Mouse (Mus musculus) Muller cell, postnatal 12 days (primary cell): ENCODE measurements at regions not wholly inside any gene's neighbourhood (a gene's known extent, or its start where the extent isn't known, plus 50 kb on each side); places are given as distances from the start of the nearest gene placed in this dataset.
A peak's percentile ranks its signal among the peaks of the same experiment; 100 is the strongest.
"Not testable (repeated sequence)": the region's sequence is repeated elsewhere in the genome, so short reads cannot be mapped to it uniquely, and the experiment has no call there.

Experiments
- DNase-seq: peaks from one replicate; pipeline ENCODE4 v3.0.0-alpha.2; 2015; ENCODE audit errors: inconsistent ontology term

- no peak for DNase-seq
Measured at GRCm38 (mm10) chr3:21149618-21150017, 782.6 kb upstream of the Agtr1b start.

DNA sequence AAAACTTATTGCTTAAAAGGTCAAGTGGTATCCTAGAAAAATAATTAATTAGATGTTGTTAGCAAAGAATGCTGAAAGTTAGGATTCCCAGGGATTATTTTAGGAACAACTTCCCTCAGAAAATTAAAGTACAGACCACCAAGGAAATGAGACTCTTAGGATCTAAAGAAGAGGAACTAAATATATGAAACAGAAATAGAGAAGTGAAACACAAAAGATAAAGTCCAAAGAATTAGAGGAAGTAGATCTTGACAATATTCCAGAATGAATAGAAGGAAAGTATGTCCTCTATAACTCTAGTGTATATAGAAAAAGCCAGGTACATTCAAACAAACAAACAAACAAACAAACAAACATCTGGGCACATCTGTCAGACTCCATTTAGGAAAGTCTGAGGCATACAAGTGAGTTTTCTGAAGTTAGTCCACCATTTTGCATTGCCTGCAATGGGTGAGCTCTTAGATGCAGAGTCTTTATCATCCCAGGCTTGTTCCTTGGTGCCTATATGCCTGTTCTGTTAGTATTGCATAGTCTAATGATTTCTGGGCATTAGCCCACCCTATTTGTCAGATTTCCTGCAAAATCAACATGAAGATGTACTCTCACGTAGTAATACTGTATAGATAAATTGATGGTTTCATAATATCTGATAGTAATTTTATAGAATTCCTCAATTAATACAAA is 762.0 kb upstream of the Agtr1b start:
- no peak for DNase-seq

DNA sequence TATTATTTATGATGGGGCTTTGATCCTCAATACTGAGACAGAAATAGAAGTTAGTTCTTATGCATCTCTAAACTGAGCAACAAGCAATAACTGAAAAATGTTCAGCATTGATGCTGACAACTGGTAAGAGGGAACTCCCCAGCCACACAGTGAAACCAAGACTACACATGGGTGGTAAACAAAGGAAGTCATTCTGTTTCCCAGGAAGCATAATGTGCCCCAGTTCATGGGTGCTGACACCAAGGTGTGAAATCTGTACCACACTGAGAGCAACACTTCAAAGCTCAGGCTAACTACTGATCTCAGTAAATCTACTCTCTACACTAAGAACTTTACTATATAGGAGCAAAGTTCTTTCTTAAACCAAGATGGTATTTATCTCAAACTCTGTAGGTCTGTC is 759.2 kb upstream of the Agtr1b start:
- DNase-seq, result no peak

- DNase-seq, result peak; percentile 27
Measured at GRCm38 (mm10) chr3:21118164-21118902, 751.4 kb upstream of the Agtr1b start.

GRCm38 (mm10) chr3:21111735-21112518 is 745.0 kb upstream of the Agtr1b start:
- no peak for DNase-seq

GRCm38 (mm10) chr3:21090206-21090605 is 723.2 kb upstream of the Agtr1b start:
- no peak for DNase-seq

- DNase-seq, result no peak
Measured at GRCm38 (mm10) chr3:21086426-21086825, 719.4 kb upstream of the Agtr1b start.

- no peak for DNase-seq
Measured at GRCm38 (mm10) chr3:21077548-21077947, 710.6 kb upstream of the Agtr1b start.

- DNase-seq, result not testable (repeated sequence)
Measured at GRCm38 (mm10) chr3:21053337-21053736, 686.4 kb upstream of the Agtr1b start.

GRCm38 (mm10) chr3:21049365-21049764 is 682.4 kb upstream of the Agtr1b start:
- not testable (repeated sequence) for DNase-seq

GRCm38 (mm10) chr3:21045981-21046380 is 679.0 kb upstream of the Agtr1b start:
- DNase-seq, result no peak

DNA sequence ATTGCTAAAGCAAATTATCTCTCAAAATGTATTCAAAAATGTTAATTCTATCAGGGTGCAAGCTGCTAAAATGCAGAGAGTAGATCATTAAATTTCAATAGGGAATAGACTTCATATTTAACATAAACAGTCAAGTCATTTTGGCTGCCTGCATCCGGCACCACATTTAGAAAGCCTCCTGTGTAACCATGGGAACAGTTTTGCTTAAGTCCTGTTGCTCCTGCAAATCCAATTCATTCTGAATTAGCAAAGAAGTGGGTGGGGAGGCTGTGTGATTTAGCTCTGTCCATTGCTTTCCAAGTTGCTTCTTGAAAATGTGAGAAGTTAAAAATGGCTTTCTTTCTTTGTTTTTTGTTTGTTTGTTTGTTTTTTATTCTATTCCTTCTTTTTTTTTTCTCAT is 658.9 kb upstream of the Agtr1b start:
- DNase-seq, result no peak

GRCm38 (mm10) chr3:21020946-21021345 is 654.0 kb upstream of the Agtr1b start:
- DNase-seq, result no peak

- peak; percentile 18 for DNase-seq
Measured at GRCm38 (mm10) chr3:21020297-21020696, 653.3 kb upstream of the Agtr1b start.

- DNase-seq, result no peak
Measured at GRCm38 (mm10) chr3:21009650-21010049, 642.7 kb upstream of the Agtr1b start.

DNA sequence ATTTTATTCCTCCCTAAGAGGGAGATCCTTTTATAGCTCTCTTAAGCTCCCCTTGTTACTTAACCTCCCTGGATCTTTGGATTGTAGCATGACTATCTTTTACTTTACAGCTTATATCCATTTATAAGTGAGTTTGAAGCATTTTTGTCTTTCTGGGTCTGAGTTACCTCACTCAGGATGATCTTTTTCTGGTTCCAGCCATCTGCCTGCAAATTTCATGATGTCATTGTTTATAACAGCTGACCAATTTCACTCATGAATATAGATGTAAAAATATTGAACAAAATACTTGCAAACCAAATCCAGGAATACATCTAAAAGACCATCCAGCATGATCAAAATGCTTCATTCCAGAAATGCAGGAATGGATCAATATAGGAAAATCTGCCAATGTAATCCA is 631.3 kb upstream of the Agtr1b start:
- DNase-seq, result no peak

DNA sequence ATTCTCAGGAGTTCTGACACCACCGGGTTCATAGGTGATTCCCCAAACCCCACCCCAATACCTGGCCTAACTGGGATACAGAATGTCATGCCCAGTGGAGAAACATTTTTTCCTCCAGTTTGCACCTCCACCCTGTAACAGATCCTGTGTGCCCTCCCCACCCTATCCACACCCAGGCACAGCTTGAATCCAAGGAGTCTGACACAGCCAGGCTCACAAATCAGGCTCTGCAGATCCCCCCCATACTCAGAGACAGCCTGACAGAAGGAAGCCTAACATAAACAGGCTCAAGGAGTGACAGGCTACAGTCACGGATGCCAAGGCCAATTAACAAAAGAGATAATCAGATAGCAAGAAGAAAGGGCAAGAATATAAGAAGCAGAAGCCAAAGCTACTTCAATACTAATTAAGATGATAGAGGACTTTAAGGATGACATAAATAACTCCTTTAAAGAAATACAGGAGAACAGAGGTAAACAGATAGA is 622.6 kb upstream of the Agtr1b start:
- DNase-seq, result no peak

DNA sequence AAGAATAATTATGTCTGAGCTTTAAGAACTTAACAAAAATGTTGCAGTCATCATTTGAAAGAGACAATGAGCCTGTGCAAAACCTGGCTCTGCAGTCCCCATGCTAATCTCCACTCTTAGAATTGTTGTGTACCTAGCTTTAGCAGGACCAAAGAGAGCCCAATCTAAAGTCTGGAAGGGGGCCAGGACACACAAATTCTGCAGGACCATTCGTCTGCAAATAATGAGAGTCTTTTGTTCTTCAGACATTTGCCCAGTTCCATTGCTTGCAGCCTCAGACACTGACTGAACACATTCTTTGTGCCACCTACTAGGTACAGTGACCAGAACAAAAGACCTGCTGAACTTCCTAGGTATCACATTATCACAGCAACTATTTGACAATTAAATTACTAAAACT is 620.0 kb upstream of the Agtr1b start:
- peak; percentile 90 for DNase-seq

DNA sequence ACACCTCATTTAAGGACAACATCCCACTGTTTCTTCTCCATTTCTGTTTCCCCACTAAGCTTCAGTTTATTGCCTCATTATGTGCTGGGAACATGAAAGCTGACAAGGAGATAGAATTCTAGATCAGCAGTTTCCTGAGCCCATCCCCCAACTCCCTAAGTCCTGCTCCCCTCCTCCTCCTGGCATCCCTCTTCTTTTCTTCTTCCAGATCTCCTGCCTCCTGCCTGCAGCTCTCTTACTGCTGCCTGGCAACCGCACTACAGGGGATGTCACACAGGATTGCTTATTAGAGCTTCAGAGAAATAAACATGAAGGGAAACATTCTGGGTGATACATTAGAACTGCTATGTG is 619.4 kb upstream of the Agtr1b start:
- DNase-seq, result peak; percentile 65

DNA sequence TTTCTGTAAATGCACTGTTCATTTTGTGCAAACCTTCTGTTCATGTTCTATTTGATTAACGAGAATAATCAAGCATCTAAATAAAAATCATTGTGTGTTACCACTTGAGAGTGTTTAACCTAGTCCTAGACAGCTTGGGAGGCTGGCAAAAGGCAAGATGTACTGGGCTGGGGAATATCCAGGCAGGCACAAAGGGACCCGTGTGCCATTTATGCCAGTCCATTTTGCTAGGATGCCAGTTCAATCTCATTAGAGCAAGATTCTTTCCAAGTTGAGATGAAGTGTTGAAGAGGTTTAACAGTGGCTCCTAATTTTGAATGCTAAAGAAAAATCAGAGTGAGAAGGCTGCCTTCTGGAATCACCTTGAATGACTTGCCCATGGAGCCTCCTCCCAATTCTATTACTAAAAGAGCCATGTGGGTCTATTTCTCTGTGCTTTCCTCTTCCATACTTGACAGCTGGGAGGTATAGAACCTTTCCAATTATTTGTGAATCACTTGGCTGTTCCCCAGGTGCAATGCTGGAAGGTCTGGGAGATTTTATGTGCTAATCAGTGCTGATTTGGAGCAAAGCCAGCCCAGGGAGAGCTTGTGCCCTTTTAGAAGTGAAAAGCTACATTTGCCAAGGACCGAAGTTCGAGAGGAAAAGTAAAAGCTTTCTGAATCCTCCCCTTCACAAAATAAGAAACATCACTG is 618.9 kb upstream of the Agtr1b start:
- no peak for DNase-seq

DNA sequence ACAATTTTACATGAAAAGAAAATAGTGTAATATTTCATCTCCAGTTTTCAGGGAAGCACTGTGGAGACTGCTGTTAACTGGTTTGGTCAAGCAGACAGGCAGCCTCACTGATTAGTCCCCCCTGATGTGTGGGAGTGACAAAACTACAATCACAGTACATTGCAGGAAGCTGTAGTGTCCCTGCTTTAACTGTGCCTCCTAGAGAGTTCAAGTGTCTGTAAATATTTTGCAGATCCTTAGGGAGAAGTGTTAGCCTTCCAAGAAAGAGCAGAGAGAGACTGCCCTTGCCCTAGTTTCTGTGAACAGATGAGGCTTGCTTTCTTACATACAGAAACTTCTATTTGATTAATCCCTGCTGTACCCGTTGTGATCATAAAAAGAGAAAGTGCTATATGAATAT is 617.2 kb upstream of the Agtr1b start:
- no peak for DNase-seq

DNA sequence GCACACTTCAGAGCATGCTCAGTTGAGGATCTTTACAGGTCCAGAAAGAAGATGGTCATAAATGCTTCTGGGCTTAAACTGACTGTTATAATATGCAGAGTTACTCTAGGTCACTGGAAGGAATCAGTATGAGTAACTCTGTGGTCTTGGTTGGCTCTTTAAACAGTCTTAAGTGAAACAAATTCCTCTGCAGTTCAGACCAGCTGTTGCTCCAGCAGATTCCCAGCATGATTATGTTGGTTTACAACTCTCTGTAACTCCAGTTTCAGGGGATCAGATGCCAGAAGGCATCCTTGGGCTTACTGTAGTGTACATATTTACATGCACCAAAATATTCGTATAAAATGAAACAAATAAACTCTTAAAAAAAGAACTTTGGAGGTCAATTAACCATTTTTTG is 606.1 kb upstream of the Agtr1b start:
- DNase-seq, result no peak
